Mouse (Mus musculus): Measurements from ENCODE around the gene Mpped1.

The Mpped1 gene

GRCm38 (mm10) chr15:83779387-83779786 is at the start of gene Mpped1:
TSS of gene Mpped1 (plus strand) at chr15:83779467.
- DNase-seq (ENCODE audit: low read depth, low spot score), result peak; percentile 43

- no peak for DNase-seq (ENCODE audit: low read depth, low spot score)
Measured at GRCm38 (mm10) chr15:83740676-83741422, 38.4 kb upstream of the Mpped1 start.

- no peak for DNase-seq (ENCODE audit: low read depth, low spot score)
Measured at GRCm38 (mm10) chr15:83742018-83742417, 37.2 kb upstream of the Mpped1 start.

- no peak for DNase-seq (ENCODE audit: low read depth, low spot score)
Measured at GRCm38 (mm10) chr15:83746311-83746710, 33.0 kb upstream of the Mpped1 start.

- DNase-seq (ENCODE audit: low read depth, low spot score), result peak; percentile 63
Measured at GRCm38 (mm10) chr15:83748986-83749385, 30.3 kb upstream of the Mpped1 start.

- peak; percentile 78 for DNase-seq (ENCODE audit: low read depth, low spot score)
Measured at GRCm38 (mm10) chr15:83749436-83749835, 29.8 kb upstream of the Mpped1 start.

GRCm38 (mm10) chr15:83756742-83757141 is 22.5 kb upstream of the Mpped1 start:
- peak; percentile 73 for DNase-seq (ENCODE audit: low read depth, low spot score)

GRCm38 (mm10) chr15:83758958-83759357 is 20.3 kb upstream of the Mpped1 start:
- DNase-seq (ENCODE audit: low read depth, low spot score), result no peak

- peak; percentile 86 for DNase-seq (ENCODE audit: low read depth, low spot score)
Measured at GRCm38 (mm10) chr15:83760683-83761082, 18.6 kb upstream of the Mpped1 start.

- no peak for DNase-seq (ENCODE audit: low read depth, low spot score)
Measured at GRCm38 (mm10) chr15:83761512-83761911, 17.8 kb upstream of the Mpped1 start.

GRCm38 (mm10) chr15:83765388-83766029 is 13.8 kb upstream of the Mpped1 start:
- peak; percentile 45 for DNase-seq (ENCODE audit: low read depth, low spot score)

- DNase-seq (ENCODE audit: low read depth, low spot score), result no peak
Measured at GRCm38 (mm10) chr15:83771346-83772053, 7.8 kb upstream of the Mpped1 start.

GRCm38 (mm10) chr15:83772460-83772859 is 6.8 kb upstream of the Mpped1 start:
- DNase-seq (ENCODE audit: low read depth, low spot score), result no peak

GRCm38 (mm10) chr15:83772953-83773352 is 6.3 kb upstream of the Mpped1 start:
- no peak for DNase-seq (ENCODE audit: low read depth, low spot score)

GRCm38 (mm10) chr15:83774922-83775321 is 4.3 kb upstream of the Mpped1 start:
- DNase-seq (ENCODE audit: low read depth, low spot score), result no peak

- DNase-seq (ENCODE audit: low read depth, low spot score), result peak; percentile 14
Measured at GRCm38 (mm10) chr15:83776265-83777000, 2.8 kb upstream of the Mpped1 start.

GRCm38 (mm10) chr15:83777476-83777875 is 1.8 kb upstream of the Mpped1 start:
- DNase-seq (ENCODE audit: low read depth, low spot score), result no peak

GRCm38 (mm10) chr15:83779855-83780740 is 831 bp downstream of the Mpped1 start:
- no peak for DNase-seq (ENCODE audit: low read depth, low spot score)

GRCm38 (mm10) chr15:83781304-83781703 is 2.0 kb downstream of the Mpped1 start:
- DNase-seq (ENCODE audit: low read depth, low spot score), result no peak

GRCm38 (mm10) chr15:83782284-83782683 is 3.0 kb downstream of the Mpped1 start:
- no peak for DNase-seq (ENCODE audit: low read depth, low spot score)

- DNase-seq (ENCODE audit: low read depth, low spot score), result no peak
Measured at GRCm38 (mm10) chr15:83784772-83785171, 5.5 kb downstream of the Mpped1 start.

Measured in ZHBTc4 (cell line).